Mouse (Mus musculus) liver, adult 2 months (tissue): Measurements from ENCODE around the gene Dnaja1. TPM values are rescaled to one million over a fixed set of nuclear protein-coding genes. Genes with fewer than 3 reads are reported as not detected.

Source experiments
- DNase-seq: peaks from one replicate; pipeline ENCODE4 v3.0.0-alpha.2; 2011; ENCODE audit warnings: low read depth, low spot score; ENCODE audit errors: extremely low read depth
- H3K27ac ChIP-seq: fragments of 200-500 bp; replicated peaks from 2 replicates; pipeline ENCODE4 v1.5.1; 2012; ENCODE audit warnings: low read depth, mild to moderate bottlenecking, control low read depth, inconsistent platforms, low read length; ENCODE audit not compliant: insufficient read depth
- H3K27me3 ChIP-seq: fragments of 200-500 bp; 2 replicates; pipeline ENCODE4 v1.6.1; 2012; ENCODE audit warnings: mild to moderate bottlenecking, moderate library complexity, low read length, inconsistent platforms; ENCODE audit not compliant: control insufficient read depth, insufficient read depth
- H3K36me3 ChIP-seq: fragments of 200-500 bp; 2 replicates; pipeline ENCODE4 v1.6.1; 2012; ENCODE audit warnings: low read length, inconsistent platforms; ENCODE audit not compliant: control insufficient read depth, insufficient read depth
- H3K4me1 ChIP-seq: fragments of 200-500 bp; 2 replicates; pipeline ENCODE4 v1.6.1; 2011; ENCODE audit warnings: low read length; ENCODE audit not compliant: control insufficient read depth, insufficient read depth
- H3K4me3 ChIP-seq: fragments of 200-500 bp; 2 replicates; pipeline ENCODE4 v1.5.1; 2011; ENCODE audit warnings: low read depth, mild to moderate bottlenecking, control low read depth, low read length, moderate library complexity; ENCODE audit not compliant: insufficient read depth
- H3K79me2 ChIP-seq: fragments of 200-500 bp; 2 replicates; pipeline ENCODE4 v1.6.1; 2012; ENCODE audit warnings: inconsistent platforms, mild to moderate bottlenecking, low read length, moderate library complexity; ENCODE audit not compliant: control insufficient read depth, insufficient read depth
- H3K9ac ChIP-seq: fragments of 200-500 bp; 2 replicates; pipeline ENCODE4 v1.6.1; 2012; ENCODE audit warnings: low read depth, mild to moderate bottlenecking, control low read depth, inconsistent platforms, low read length
- CTCF ChIP-seq: fragments of 200-500 bp; IDR thresholded peaks from 2 replicates; pipeline ENCODE4 v1.5.1; 2011; ENCODE audit warnings: low read depth, low read length, control low read depth
- POLR2A ChIP-seq: fragments of 200-500 bp; IDR thresholded peaks from 2 replicates; pipeline ENCODE4 v1.6.1; 2011; ENCODE audit warnings: low read length, control low read depth; ENCODE audit not compliant: insufficient read depth; ENCODE audit errors: extremely low read depth
- whole genome bisulfite sequencing: fragments of 180-500 bp; shearing (Covaris S2); methylation state at CpG from one replicate; pipeline ENCODE4 v1.1.7; 2018; 5-methylcytosine and 5-hydroxymethylcytosine counted together
- polyA plus RNA-seq: library from polyadenylated mRNA; depleted of rRNA; stranded (reverse); fragments of >200 nt; gene quantifications from 2 replicates; pipeline ENCODE4 v1.2.3, GENCODE M21; 2012
- total RNA-seq: library from RNA; depleted of rRNA; stranded (reverse); fragments of >200 nt; gene quantifications from 2 replicates; pipeline ENCODE4 v1.2.3, GENCODE M21; 2014

The Dnaja1 gene
- total and polyA plus RNA-seq, 2 experiments = 9.1 to 135 TPM

GRCm38 (mm10) chr4:40757780-40758420, 36.0 kb downstream of the Dnaja1 start, which contains the start of gene Smu1:
Smu1 (minus strand) TSS chr4:40757923.
- H3K79me2 ChIP-seq = no peaks in the 10 kb centered on the region
- no peaks in the 10 kb centered on the region for H3K4me1 ChIP-seq
- WGBS = under 1% methylated on average over 40 of the region's 40 CpGs
- TF ChIP-seq CTCF (no peak), POLR2A (peak; percentile 65; the same call in 1 of the 2 replicates)
- H3K4me3 ChIP-seq = peak within 1 kb of the TSS; percentile 96
- no peaks in the 10 kb centered on the region for H3K27me3 ChIP-seq
- peak within 1 kb of the TSS; percentile 97 for H3K9ac ChIP-seq
- peak within 1 kb of the TSS; percentile 80 for H3K27ac ChIP-seq
- peak; percentile 84 for DNase-seq
- peaks cover 22% of the 10 kb centered on the region for H3K36me3 ChIP-seq

GRCm38 (mm10) chr4:40759876-40760275, 37.9 kb downstream of the Dnaja1 start:
- H3K79me2 ChIP-seq = no peaks in the 10 kb centered on the region
- TF ChIP-seq POLR2A = no peak
- no peak for TF ChIP-seq CTCF
- H3K36me3 ChIP-seq = peaks cover 5% of the 10 kb centered on the region
- no peaks in the 10 kb centered on the region for H3K27me3 ChIP-seq
- 55% methylated on average over 5 of the region's 5 CpGs for WGBS
- no peaks in the 10 kb centered on the region for H3K4me1 ChIP-seq
- no peak overlapping the region for H3K4me3 ChIP-seq
- H3K27ac ChIP-seq = no peak overlapping the region
- no peak for DNase-seq
- H3K9ac ChIP-seq = no peak overlapping the region

DNA sequence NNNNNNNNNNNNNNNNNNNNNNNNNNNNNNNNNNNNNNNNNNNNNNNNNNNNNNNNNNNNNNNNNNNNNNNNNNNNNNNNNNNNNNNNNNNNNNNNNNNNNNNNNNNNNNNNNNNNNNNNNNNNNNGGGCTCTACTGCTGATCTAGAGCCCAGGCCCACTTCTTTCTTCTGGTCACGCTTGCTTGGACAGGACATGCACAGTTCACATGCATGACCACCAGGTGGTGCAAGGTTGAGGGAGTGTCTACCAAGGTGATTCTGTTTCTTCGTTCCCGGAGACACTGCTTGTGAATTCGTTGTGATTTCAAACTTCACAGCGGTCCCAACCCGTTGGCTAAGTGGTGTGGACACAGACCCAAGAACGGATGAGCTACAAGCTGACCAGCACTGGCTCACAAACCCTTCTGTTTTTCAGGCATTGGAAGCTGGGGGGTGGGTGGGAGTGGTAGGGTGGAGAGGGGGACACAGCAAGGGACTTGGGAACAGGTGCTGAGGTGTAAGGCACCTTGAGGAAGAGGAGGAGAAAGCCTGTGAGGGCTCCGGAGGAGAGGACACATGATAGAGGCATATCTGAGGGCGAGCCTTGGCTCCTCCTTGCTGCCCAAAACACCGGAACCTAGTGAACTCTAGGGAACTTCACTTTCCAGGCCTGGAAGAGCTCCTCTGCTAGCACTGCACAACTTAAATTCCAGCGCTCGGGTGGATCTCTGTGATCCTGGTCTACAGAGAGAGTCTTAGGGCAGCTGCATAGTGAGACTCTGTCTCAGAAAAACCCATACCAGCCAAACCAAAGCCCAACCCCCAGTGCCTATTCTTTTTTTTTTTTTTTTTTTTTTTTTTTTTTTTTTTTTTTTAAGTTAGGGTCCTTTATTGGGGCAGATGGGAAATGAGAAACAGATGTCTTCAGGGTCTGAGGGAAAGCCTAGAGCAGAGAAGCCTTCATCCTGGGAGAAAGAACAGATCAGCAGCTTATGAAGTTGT, 52.6 kb downstream of the Dnaja1 start:
- H3K4me3 ChIP-seq = no peak overlapping the region
- no peaks in the 10 kb centered on the region for H3K36me3 ChIP-seq
- 14% methylated on average over 12 of the region's 12 CpGs for WGBS
- TF ChIP-seq POLR2A (no peak), CTCF (peak; percentile 83)
- no peak overlapping the region for H3K27ac ChIP-seq
- no peaks in the 10 kb centered on the region for H3K79me2 ChIP-seq
- H3K27me3 ChIP-seq = no peaks in the 10 kb centered on the region
- H3K4me1 ChIP-seq = no peaks in the 10 kb centered on the region; the same call in 1 of the 2 replicates
- peak; percentile 67 for DNase-seq
- peak overlapping the region; percentile 19; the same call in 1 of the 2 replicates for H3K9ac ChIP-seq

- no peak for DNase-seq
- Histone ChIP-seq H3K27ac (no peak overlapping the region), H3K4me1 (no peaks in the 10 kb centered on the region; the same call in 1 of the 2 replicates), H3K27me3 (no peaks in the 10 kb centered on the region), H3K36me3 (no peaks in the 10 kb centered on the region), H3K4me3 (no peak overlapping the region), H3K9ac (no peak overlapping the region), H3K79me2 (no peaks in the 10 kb centered on the region)
- TF ChIP-seq POLR2A = no peak
- TF ChIP-seq CTCF = no peak
- WGBS = 77% methylated on average over 4 of the region's 4 CpGs
Measured at GRCm38 (mm10) chr4:40776416-40776815, 54.5 kb downstream of the Dnaja1 start.

GRCm38 (mm10) chr4:40777116-40777515, 55.2 kb downstream of the Dnaja1 start:
- TF ChIP-seq CTCF (no peak), POLR2A (no peak)
- DNase-seq = no peak
- H3K4me1 ChIP-seq = no peaks in the 10 kb centered on the region; the same call in 1 of the 2 replicates
- no peaks in the 10 kb centered on the region for H3K27me3 ChIP-seq
- no peak overlapping the region for H3K9ac ChIP-seq
- no peak overlapping the region for H3K4me3 ChIP-seq
- no peaks in the 10 kb centered on the region for H3K79me2 ChIP-seq
- H3K27ac ChIP-seq = no peak overlapping the region
- 47% methylated on average over 2 of the region's 2 CpGs for WGBS
- no peaks in the 10 kb centered on the region for H3K36me3 ChIP-seq
